Mouse (Mus musculus) kidney, postnatal 25 days (tissue): ENCODE results near the gene Fto.

Source experiments
- DNase-seq, 2 experiments: peaks; one replicate each; pipeline ENCODE4 v3.0.0; 2021; ENCODE audit warnings: mixed read lengths in 2 of 2

Fto gene

GRCm38 (mm10) chr8:91532671-91533436 lies 219.5 kb downstream of the Fto start:
- no peak for DNase-seq

- no peak for DNase-seq
Measured at GRCm38 (mm10) chr8:91534752-91535151, 221.4 kb downstream of the Fto start.

GRCm38 (mm10) chr8:91538109-91538508 lies 224.8 kb downstream of the Fto start:
- peak; percentile 41 to 66 for DNase-seq

- no peak for DNase-seq
Measured at GRCm38 (mm10) chr8:91538892-91539291, 225.6 kb downstream of the Fto start.

- DNase-seq = no peak
Measured at GRCm38 (mm10) chr8:91539586-91539985, 226.3 kb downstream of the Fto start.

- no peak for DNase-seq
Measured at GRCm38 (mm10) chr8:91541229-91541628, 227.9 kb downstream of the Fto start.

- no peak for DNase-seq
Measured at GRCm38 (mm10) chr8:91545561-91545960, 232.2 kb downstream of the Fto start.

- DNase-seq = no peak
Measured at GRCm38 (mm10) chr8:91546599-91546998, 233.3 kb downstream of the Fto start.

GRCm38 (mm10) chr8:91550131-91550530 lies 236.8 kb downstream of the Fto start:
- DNase-seq = no peak

- no peak for DNase-seq
Measured at GRCm38 (mm10) chr8:91551166-91551765, 237.9 kb downstream of the Fto start.

GRCm38 (mm10) chr8:91551775-91552538 lies 238.6 kb downstream of the Fto start:
- no peak for DNase-seq

- no peak for DNase-seq
Measured at GRCm38 (mm10) chr8:91552635-91553034, 239.3 kb downstream of the Fto start.

GRCm38 (mm10) chr8:91553387-91553786 lies 240.1 kb downstream of the Fto start:
- no peak for DNase-seq

GRCm38 (mm10) chr8:91557041-91557587 lies 243.8 kb downstream of the Fto start:
- no peak for DNase-seq

- DNase-seq = peak; percentile 37 to 76
Measured at GRCm38 (mm10) chr8:91558408-91558807, 245.1 kb downstream of the Fto start.

- no peak for DNase-seq
Measured at GRCm38 (mm10) chr8:91560017-91560591, 246.8 kb downstream of the Fto start.

GRCm38 (mm10) chr8:91561241-91561640 lies 247.9 kb downstream of the Fto start:
- DNase-seq = no peak

- no peak for DNase-seq
Measured at GRCm38 (mm10) chr8:91562600-91562999, 249.3 kb downstream of the Fto start.

- DNase-seq = no peak
Measured at GRCm38 (mm10) chr8:91563326-91563725, 250.0 kb downstream of the Fto start.

GRCm38 (mm10) chr8:91565869-91566502 lies 252.7 kb downstream of the Fto start:
- DNase-seq = no peak

- DNase-seq = no peak
Measured at GRCm38 (mm10) chr8:91566503-91566869, 253.2 kb downstream of the Fto start.

GRCm38 (mm10) chr8:91569874-91570273 lies 256.5 kb downstream of the Fto start:
- no peak for DNase-seq

- peak; percentile 35 to 62 for DNase-seq
Measured at GRCm38 (mm10) chr8:91570809-91571208, 257.5 kb downstream of the Fto start.
